Mouse (Mus musculus) hindbrain, embryonic 11.5 days (tissue): ENCODE results near the gene Rhox11. TPM values are rescaled to one million over a fixed set of nuclear protein-coding genes. Genes with fewer than 3 reads are reported as not detected.
"Not testable (repeated sequence)": the region's sequence is repeated elsewhere in the genome, so short reads cannot be mapped to it uniquely, and the experiment has no call there.

Experiments used
- ATAC-seq: fragments of 200-750 bp; cut with Nextera tagmentation; 2 replicates; pipeline ENCODE4 v1.8.0; 2017; ENCODE audit warnings: mild to moderate bottlenecking, moderate TSS enrichment, moderate library complexity; ENCODE audit not compliant: low FRiP score
- DNase-seq: peaks from one replicate; pipeline ENCODE4 v3.0.0-alpha.2; 2015; ENCODE audit warnings: low spot score
- H3K27ac ChIP-seq: fragments of 300-500 bp; sonication (generic); 2 replicates; pipeline ENCODE4 v1.5.1; 2014; ENCODE audit warnings: mild to moderate bottlenecking, low read depth, low read length
- H3K27me3 ChIP-seq: fragments of 300-500 bp; sonication (generic); 2 replicates; pipeline ENCODE4 v1.6.1; 2014; ENCODE audit warnings: mild to moderate bottlenecking, low read length, moderate library complexity, mixed read lengths; ENCODE audit not compliant: control insufficient read depth, insufficient read depth
- H3K36me3 ChIP-seq: fragments of 300-500 bp; sonication (generic); 2 replicates; pipeline ENCODE4 v1.6.1; 2014; ENCODE audit warnings: mild to moderate bottlenecking, low read length, moderate library complexity, mixed read lengths; ENCODE audit not compliant: control insufficient read depth, insufficient read depth
- H3K4me1 ChIP-seq: fragments of 300-500 bp; sonication (generic); replicated peaks from 2 replicates; pipeline ENCODE4 v1.6.1; 2014; ENCODE audit warnings: low read length, mixed read lengths; ENCODE audit not compliant: control insufficient read depth, insufficient read depth
- H3K4me2 ChIP-seq: fragments of 300-500 bp; sonication (generic); replicated peaks from 2 replicates; pipeline ENCODE4 v1.6.1; 2014; ENCODE audit warnings: mild to moderate bottlenecking, low read depth, low read length
- H3K4me3 ChIP-seq: fragments of 300-500 bp; sonication (generic); 2 replicates; pipeline ENCODE4 v1.5.1; 2014; ENCODE audit warnings: low read depth, low read length
- H3K9ac ChIP-seq: fragments of 300-500 bp; sonication (generic); 2 replicates; pipeline ENCODE4 v1.6.1; 2014; ENCODE audit warnings: low read depth, low read length
- H3K9me3 ChIP-seq: fragments of 300-500 bp; sonication (generic); 2 replicates; pipeline ENCODE4 v1.6.1; 2016; ENCODE audit warnings: low read length; ENCODE audit not compliant: control insufficient read depth
- WGBS: fragments of 180-500 bp; shearing (Covaris S2); extraction: QIAGEN DNeasy Blood & Tissue Kit; methylation state at CpG from one replicate; pipeline ENCODE4 v1.1.7; 2014; 5-methylcytosine and 5-hydroxymethylcytosine counted together
- polyA plus RNA-seq: library from polyadenylated mRNA; unstranded; fragments of >200 nt; fragmentation: Nextera tagmentation; extraction: Ambion mirVana; gene quantifications from 2 replicates; pipeline ENCODE4 v1.2.1, GENCODE M21; 2014

Rhox11 gene
- polyA plus RNA-seq = not detected in 2 replicates

GRCm38 (mm10) chrX:38085041-38085440 lies at the start of gene Rhox11:
Rhox11 (minus strand) TSS chrX:38085141.
- no peak within 1 kb of the TSS for H3K9ac ChIP-seq
- H3K27ac ChIP-seq = no peak within 1 kb of the TSS
- no peaks in the 10 kb centered on the region for H3K36me3 ChIP-seq
- DNase-seq (no peak), ATAC-seq (no peak)
- no peaks in the 10 kb centered on the region for H3K9me3 ChIP-seq
- H3K4me2 ChIP-seq = no peak within 1 kb of the TSS
- no peak within 1 kb of the TSS for H3K4me3 ChIP-seq
- H3K27me3 ChIP-seq = no peaks in the 10 kb centered on the region
- no peaks in the 10 kb centered on the region for H3K4me1 ChIP-seq
- 89% methylated on average over 9 of the region's 9 CpGs for WGBS

- H3K4me1 ChIP-seq = no peaks in the 10 kb centered on the region
- no peaks in the 10 kb centered on the region for H3K27me3 ChIP-seq
- no peak overlapping the region for H3K4me2 ChIP-seq
- 86% methylated on average over 15 of the region's 34 CpGs for WGBS
- no peak for ATAC-seq
- no peaks in the 10 kb centered on the region for H3K36me3 ChIP-seq
- no peak for DNase-seq
- H3K9me3 ChIP-seq = no peaks in the 10 kb centered on the region; the same call in 1 of the 2 replicates
- H3K9ac ChIP-seq = no peak overlapping the region
- H3K4me3 ChIP-seq = no peak overlapping the region
- no peak overlapping the region for H3K27ac ChIP-seq
These were observed 36.5 kb upstream of the Rhox11 start for GRCm38 (mm10) chrX:38121478-38121877.

- no peaks in the 10 kb centered on the region for H3K36me3 ChIP-seq
- H3K27ac ChIP-seq = no peak within 1 kb of the TSS
- DNase-seq (no peak), ATAC-seq (no peak)
- WGBS = 93% methylated on average over 20 of the region's 20 CpGs
- H3K4me1 ChIP-seq = no peaks in the 10 kb centered on the region
- H3K4me3 ChIP-seq = no peak within 1 kb of the TSS
- H3K27me3 ChIP-seq = no peaks in the 10 kb centered on the region
- no peak within 1 kb of the TSS for H3K9ac ChIP-seq
- H3K9me3 ChIP-seq = no peaks in the 10 kb centered on the region; the same call in 1 of the 2 replicates
- H3K4me2 ChIP-seq = no peak within 1 kb of the TSS
These were observed 36.0 kb upstream of the Rhox11 start, which contains the start of gene Rhox13 for GRCm38 (mm10) chrX:38120982-38121381. Rhox13 (plus strand) TSS chrX:38121219.

- H3K9ac ChIP-seq = no peak within 1 kb of the TSS
- 80% methylated on average over 4 of the region's 4 CpGs for WGBS
- no peak within 1 kb of the TSS for H3K4me2 ChIP-seq
- ATAC-seq (no peak), DNase-seq (no peak)
- no peaks in the 10 kb centered on the region for H3K27me3 ChIP-seq
- no peaks in the 10 kb centered on the region for H3K4me1 ChIP-seq
- H3K9me3 ChIP-seq = no peaks in the 10 kb centered on the region
- no peak within 1 kb of the TSS for H3K4me3 ChIP-seq
- no peak within 1 kb of the TSS for H3K27ac ChIP-seq
- no peaks in the 10 kb centered on the region for H3K36me3 ChIP-seq
These were observed 25.9 kb upstream of the Rhox11 start, which contains the start of gene Rhox12 for GRCm38 (mm10) chrX:38110807-38111206. Rhox12 (minus strand) TSS chrX:38110907.

- H3K9me3 ChIP-seq = no peaks in the 10 kb centered on the region
- H3K4me3 ChIP-seq = no peak overlapping the region
- DNase-seq (peak; percentile 59), ATAC-seq (no peak)
- no peak overlapping the region for H3K9ac ChIP-seq
- no peak overlapping the region for H3K27ac ChIP-seq
- 26% methylated on average over 12 of the region's 12 CpGs for WGBS
- no peaks in the 10 kb centered on the region for H3K36me3 ChIP-seq
- no peak overlapping the region for H3K4me2 ChIP-seq
- H3K4me1 ChIP-seq = no peaks in the 10 kb centered on the region
- no peaks in the 10 kb centered on the region for H3K27me3 ChIP-seq
These were observed 715 bp downstream of the Rhox11 start for GRCm38 (mm10) chrX:38084226-38084625.

GRCm38 (mm10) chrX:38066175-38066574 lies 18.8 kb downstream of the Rhox11 start, which contains the start of gene Rhox10:
Rhox10 (plus strand) TSS chrX:38066475.
- no peak within 1 kb of the TSS for H3K27ac ChIP-seq
- no peak within 1 kb of the TSS for H3K4me3 ChIP-seq
- no peaks in the 10 kb centered on the region for H3K27me3 ChIP-seq
- H3K9me3 ChIP-seq = no peaks in the 10 kb centered on the region
- ATAC-seq (no peak), DNase-seq (no peak)
- H3K4me1 ChIP-seq = no peaks in the 10 kb centered on the region
- no peak within 1 kb of the TSS for H3K4me2 ChIP-seq
- WGBS = 84% methylated on average over 11 of the region's 11 CpGs
- no peaks in the 10 kb centered on the region for H3K36me3 ChIP-seq
- H3K9ac ChIP-seq = no peak within 1 kb of the TSS

GRCm38 (mm10) chrX:38061544-38061943 lies 23.4 kb downstream of the Rhox11 start:
- Histone ChIP-seq H3K36me3 (no peaks in the 10 kb centered on the region), H3K4me2 (no peak overlapping the region), H3K27ac (no peak overlapping the region), H3K9me3 (no peaks in the 10 kb centered on the region), H3K4me3 (no peak overlapping the region), H3K27me3 (no peaks in the 10 kb centered on the region), H3K9ac (no peak overlapping the region), H3K4me1 (no peaks in the 10 kb centered on the region)
- DNase-seq (peak; percentile 26), ATAC-seq (no peak)
- 0% methylated on average over 1 of the region's 1 CpGs for WGBS

GRCm38 (mm10) chrX:38043014-38043413 lies 41.9 kb downstream of the Rhox11 start, which contains the start of gene Btg1-ps2:
Btg1-ps2 (minus strand) TSS chrX:38043114.
- H3K36me3 ChIP-seq, H3K27ac ChIP-seq, H3K9me3 ChIP-seq, H3K4me3 ChIP-seq, H3K9ac ChIP-seq, DNase-seq, H3K4me2 ChIP-seq, ATAC-seq, H3K27me3 ChIP-seq, H3K4me1 ChIP-seq: not testable (repeated sequence)

GRCm38 (mm10) chrX:38039666-38040065 lies 45.3 kb downstream of the Rhox11 start:
- H3K4me3 ChIP-seq = no peak overlapping the region
- H3K4me2 ChIP-seq = no peak overlapping the region
- H3K36me3 ChIP-seq = no peaks in the 10 kb centered on the region
- DNase-seq = no peak
- ATAC-seq = no peak
- WGBS = 96% methylated on average over 5 of the region's 5 CpGs
- H3K27me3 ChIP-seq = no peaks in the 10 kb centered on the region
- no peak overlapping the region for H3K9ac ChIP-seq
- no peak overlapping the region for H3K27ac ChIP-seq
- H3K4me1 ChIP-seq = no peaks in the 10 kb centered on the region
- no peaks in the 10 kb centered on the region for H3K9me3 ChIP-seq
